Mouse (Mus musculus) left cerebral cortex, adult 8-10 months (tissue): ENCODE data around the gene Dicer1. TPM values are rescaled to one million over a fixed set of nuclear protein-coding genes. Genes with fewer than 3 reads are reported as not detected.

Experiments used
- DNase-seq, 2 experiments: peaks; one replicate each; pipeline ENCODE4 v3.0.0; 2022; ENCODE audit warnings: low spot score in 2 of 2
- total RNA-seq, 4 experiments: library from RNA; stranded (reverse); gene quantifications; 2 replicates each; pipeline ENCODE4 v1.2.4; 2022

The Dicer1 gene
- 10 to 100 TPM; 39.3 to 42.8 (median 40.4) TPM for total RNA-seq

DNA sequence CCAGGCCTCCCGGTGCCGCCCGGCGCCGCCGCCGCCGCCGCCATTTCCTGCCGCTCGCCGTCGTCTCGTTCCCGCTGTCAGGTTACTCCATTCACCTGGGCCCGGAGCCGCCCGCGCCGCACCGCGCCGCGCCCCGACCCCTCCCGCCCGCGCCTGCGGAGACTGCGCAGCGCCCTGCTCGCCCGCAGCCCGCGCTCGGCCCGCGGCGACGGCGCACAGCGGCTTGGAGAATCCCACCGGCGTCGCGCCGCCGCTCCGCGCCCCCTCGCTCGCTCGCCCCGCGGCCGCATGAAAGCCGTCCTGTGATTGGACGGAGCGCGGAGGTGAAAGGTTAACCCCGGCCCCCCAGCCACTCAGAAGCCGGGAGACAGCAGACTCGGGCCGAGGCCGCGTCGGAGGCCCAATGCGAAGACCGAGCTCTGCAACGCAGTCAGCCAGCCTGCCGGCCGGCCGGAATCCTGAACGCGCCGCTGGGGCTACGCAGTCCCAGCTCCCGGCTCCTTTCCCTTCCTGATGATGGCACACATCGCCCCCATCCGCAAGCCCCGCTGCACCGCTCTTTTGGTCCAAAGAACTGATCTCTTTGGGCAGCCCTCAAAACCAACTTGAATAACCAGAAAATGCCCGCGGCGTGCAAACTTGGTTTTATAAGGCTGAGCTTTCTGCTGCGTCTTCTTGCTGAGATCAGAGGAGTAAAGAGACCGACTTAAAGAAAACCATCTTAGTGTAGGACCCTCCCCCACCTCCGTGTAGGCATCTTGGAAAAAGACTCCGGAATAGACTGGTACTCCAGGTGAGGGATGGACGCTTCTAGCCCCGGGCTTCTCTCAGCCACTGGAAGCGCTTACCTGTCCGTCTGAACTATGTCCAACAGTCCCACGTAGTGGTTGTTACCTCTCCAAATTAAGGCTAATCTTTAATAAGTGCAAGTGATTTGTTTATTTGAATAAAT, at the start of gene Dicer1:
Dicer1 (minus strand) TSS at position 139 of the 952 bp plus-strand sequence.
- peak; percentile 94 to 99 for DNase-seq

DNA sequence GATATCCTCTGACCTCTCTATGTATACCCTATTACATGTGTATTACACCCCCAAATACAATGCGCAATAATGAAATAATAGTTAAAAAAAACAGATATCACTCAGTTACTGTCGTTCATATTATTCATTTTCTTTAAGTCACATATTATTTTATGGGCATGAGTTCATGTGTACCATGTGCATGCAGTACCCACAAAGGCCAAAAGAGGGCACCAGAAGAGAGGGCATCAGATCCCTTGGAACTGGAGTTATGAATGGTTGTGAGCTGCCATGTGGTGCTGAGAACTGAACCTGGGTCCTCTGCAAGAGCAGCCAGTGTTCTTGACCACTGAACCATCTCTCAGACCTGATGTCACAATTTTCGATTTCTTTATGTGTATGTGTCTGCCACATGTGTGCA, 47.6 kb upstream of the Dicer1 start:
- DNase-seq: no peak

DNA sequence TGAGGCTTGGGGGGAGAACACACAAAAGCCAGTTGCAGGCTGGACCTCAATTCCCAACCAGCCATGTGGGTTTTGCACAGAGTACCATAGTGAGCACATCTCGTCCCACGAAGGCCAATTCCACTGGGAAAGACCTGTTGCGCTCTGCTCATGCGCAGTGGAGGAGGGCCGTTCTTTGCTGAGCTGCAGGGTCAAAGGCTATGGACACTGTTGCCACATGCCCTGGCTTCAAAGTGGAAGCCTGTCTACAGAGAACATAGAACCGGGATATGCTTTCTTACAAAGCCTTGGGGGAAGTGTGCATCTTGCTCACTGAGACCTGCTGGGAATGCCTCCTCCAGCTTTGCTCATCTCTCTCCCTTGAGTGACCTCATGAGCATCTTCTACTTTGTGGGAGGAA, 46.2 kb upstream of the Dicer1 start:
- DNase-seq: no peak

DNA sequence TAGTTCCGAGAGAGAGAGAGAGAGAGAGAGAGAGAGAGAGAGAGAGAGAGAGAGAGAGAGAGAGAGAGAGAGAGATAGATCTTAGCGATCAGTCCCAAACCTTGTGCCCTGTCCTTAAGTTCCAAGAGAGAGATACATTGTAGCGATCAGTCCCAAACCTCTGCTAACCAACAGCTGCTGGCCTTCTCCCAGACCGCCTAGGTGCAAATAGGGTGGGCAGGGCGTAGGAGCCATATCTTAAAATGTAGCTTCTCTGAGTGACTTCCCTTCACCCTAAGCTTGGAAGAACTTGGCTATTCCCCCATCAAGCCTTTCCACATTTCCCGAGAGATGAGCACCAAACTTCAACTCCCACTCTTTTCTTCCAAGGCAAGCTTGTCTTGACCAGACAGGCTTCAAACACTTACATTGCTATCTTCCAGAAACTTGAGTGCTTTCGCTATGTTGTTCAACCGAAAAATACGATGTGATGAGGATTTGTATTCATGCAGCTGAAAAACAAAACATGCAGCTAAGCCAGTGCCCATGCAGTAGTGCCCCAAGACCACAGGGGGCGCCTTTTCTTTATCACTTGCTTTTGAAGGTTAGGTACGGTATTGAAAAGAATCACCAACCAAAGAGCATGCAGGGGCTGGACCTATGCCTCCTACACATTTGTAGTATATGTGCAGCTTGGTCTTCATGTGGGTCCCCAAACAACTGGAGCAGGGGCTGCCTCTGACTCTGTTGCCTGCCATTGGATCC, 45.1 kb upstream of the Dicer1 start:
- no peak for DNase-seq

DNA sequence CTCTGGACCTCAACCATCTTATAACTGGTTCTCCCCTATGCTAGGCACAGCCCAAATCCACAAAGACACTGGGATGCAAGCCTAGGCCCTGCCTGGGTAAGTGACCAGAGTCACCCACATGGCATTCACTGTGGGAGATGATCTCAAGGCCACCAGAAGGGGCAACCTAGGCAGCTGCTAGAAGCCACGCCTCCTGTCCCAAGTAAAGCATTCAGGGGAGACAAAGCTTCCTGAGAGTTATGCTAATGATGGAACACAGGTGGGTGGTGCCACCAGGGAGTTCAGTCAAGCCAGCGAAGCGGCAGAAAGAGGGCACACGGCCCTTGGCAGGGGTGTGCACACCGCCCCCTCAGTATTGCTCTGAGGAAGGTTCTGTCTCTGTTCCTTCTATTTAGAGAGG, 43.2 kb upstream of the Dicer1 start:
- DNase-seq: no peak

DNA sequence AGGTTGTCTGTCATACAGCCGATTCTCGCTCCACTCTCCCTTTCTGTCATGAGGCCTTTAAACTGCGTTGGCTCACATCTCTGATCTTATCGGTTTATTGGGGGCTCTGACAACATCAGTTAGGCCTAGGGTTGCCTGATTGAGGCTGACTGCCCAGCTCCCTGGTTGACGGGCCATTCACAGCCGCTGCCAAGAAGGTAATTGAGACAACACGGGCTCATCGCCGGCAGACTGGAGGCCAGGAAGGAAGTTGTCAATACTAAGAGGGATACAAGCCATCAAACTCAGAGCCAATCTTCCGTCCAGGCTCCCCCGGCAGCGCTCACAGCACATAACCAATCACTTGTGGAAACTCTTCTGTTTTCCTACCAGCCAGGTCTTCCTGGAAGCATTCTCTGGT, 41.7 kb upstream of the Dicer1 start:
- no peak for DNase-seq

DNA sequence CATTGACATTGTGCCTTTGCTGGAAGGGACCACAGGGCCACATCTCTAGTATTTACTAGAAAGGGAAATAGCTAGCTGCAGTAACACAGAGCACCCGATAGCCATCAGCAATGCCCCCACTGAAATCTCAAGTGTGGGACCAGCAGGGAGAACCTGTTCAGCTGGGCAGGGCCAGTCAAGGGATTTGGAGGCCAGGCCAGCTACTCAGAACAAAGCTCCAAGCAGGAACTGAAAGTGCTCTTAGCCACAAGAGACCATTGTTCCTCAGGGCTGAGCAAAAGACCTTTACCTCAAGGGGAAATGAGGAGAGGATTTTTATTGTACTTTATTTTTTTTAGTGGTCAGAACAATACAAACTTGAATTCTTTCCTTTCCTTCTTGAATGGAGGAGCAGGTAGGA, 25.9 kb upstream of the Dicer1 start:
- no peak for DNase-seq

DNA sequence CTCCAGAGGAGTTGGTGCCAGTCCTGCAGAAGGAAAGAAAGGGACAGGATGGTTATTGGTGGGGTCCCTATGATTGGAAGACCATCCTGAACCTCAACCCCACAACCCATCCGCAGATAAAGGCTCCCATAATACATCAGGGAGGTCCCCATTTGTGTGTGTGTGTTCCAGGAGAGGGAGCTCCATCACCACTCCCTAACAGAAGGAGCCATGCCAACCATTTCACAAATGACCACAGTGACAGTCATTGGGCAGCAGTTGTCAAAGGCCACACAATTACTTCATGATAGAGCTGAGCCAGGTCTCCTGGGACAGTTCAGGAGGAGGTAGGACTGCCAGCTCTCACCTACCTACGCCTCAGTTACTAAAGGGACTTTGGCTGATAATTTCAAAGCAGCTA, 20.2 kb upstream of the Dicer1 start:
- no peak for DNase-seq

DNA sequence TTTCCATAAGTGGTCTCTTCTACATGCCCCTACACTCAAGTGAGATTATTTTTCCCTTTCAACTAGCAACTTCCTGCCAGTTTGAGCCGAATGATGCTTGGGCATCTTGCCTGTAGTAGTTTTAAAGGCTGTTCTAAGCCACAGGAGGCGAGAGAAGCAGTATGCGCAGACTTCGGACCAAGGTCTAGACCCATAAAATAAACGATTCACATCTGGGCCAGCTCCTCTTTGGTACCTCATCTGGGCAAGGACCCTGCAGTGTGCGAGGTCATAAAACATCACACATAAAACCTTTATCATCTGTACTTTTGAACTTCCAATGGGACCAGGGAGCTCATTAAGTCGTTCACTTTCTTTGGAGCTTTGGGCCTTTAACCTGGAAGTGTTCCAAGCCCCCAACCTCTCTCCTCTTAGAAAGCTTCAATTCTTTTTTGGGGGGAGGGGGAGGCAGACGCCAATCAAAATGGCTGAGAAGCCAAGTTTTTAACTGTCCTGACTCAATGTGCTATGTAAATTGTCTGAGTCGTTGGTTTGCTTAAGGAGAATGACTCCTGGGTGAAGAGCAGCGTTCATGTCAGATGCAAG, 17.5 kb upstream of the Dicer1 start:
- no peak for DNase-seq

DNA sequence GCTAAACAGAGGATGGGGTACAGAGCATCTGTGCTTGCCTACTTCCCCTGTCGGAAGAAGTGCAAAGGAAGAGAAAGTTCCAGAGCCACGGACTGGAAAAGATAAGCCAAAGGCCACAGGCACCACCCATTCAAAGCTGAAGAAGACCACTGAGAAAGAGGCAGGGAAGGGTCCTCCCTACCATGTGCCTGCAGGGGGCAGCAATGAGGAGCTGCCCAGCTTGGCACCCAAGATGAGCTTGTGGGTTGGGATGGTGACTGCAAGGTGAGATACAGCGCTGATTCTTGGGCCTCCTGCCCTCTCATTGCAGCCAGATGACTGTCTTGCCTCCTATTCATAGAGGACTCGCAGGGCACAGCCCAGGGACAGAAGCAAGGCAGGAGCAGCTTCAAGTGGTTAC, 15.4 kb upstream of the Dicer1 start:
- no peak for DNase-seq

DNA sequence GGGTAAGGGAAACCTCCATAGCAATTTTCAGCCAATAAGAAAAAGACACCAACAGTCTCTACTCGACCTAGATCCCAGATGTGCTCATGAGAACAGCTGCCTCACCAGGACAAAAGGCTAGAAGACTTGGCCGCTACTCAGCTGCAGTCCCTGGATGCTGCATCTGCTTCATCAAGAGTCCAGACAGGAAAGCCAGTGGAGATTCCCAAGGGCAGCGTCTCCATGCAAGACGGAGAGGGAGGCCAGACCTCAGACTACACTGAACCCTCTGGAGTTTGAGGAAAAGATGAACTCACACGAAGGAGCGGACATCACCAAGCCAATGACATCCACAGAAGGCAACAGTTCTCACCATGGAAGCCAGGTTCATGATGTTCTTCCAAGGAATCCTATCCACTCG, 14.0 kb upstream of the Dicer1 start:
- no peak for DNase-seq

DNA sequence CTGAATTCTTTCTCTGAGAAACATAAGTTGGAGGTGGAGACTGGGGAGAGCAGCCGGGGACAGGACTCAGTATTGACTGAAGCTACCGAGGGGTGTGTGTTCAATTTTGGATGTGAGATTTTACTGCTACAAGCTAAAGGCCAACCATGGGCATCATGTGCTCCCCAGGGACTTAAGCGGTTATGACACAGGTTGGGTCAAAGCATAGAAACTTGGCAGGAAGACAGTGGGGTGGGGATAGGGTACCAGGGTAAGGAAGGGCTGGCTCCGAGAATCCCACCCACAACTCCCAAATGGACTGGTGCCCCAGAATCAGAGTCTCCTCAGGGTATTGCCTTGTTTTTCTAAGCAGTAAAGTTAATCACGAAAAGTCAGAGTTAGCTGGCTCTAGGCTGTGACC, 13.4 kb upstream of the Dicer1 start:
- no peak for DNase-seq

DNA sequence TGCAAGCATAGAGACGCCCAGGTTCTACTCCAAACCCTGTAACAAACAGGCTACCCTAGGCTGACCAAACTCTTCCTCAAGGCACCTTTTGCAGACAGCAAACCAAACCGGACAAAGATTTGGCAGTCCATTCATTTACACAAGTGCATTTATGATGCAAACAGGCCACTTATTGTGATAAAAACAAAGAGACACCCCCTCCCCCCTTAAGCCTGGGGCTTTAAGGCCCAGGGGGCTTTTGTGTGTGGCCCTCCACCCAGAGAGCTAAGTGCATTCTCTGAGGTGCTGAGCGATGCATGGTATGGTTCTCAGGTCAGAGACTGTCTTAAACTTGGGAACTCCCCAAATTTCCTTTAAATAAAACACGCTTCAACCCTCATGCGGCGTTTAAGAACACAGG, 12.2 kb upstream of the Dicer1 start:
- no peak for DNase-seq

DNA sequence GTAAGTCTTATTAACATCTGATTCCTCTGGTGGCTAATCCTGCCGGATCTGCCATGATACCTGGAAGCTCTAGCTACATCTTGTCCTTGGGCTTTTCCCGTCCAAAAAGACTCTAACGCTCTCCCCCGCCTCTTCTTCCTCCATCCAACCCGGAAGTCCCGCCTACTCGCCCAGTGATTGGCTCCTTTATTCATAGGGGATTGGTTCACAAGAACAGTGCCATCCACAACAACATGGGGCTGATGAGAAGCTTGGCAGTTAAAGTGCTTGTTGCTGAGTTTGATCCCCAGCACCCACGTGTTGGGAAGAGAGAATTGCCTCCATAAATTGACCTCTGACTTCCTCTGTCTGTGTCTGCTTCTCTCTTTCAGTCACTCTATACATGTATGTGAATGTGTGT, 9.7 kb upstream of the Dicer1 start:
- DNase-seq: no peak

DNA sequence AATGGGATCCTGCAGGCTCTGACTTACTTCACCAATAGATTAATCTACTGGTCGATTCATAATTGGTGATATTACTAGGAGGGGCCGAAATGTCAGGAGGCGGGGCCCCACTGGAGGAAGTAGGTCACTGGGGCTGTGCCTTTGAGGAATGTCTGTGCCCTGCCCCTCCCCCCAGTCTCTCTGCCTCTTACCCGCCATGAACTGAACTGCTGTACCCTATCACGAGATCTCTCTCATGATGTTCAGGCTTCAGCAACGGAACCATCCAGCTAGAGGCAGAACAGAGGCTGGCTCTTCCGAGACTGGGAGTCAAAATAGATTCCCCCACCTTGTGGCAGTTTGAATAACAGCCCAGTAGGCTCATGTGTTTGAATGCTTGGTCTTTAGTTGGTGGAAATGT, 6.3 kb upstream of the Dicer1 start:
- DNase-seq: no peak

DNA sequence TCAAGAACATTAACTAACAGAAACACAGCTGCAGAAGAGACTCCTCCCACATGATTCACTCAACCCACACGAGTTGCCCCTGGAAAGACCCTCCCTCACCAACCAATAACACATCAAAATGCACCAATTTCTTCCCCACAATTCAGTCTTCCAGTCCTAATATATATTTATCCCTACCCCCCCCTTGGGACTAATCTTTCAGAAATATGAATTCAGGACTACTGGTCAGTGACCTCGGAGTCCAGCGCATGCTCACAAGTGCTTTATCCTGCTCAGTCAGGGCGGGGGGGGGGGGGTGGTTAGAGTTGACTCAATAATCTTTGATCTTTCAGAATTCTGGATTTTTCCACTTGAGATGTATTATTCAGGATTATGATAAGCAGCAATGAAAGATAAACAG, 1.9 kb upstream of the Dicer1 start:
- DNase-seq: no peak

DNA sequence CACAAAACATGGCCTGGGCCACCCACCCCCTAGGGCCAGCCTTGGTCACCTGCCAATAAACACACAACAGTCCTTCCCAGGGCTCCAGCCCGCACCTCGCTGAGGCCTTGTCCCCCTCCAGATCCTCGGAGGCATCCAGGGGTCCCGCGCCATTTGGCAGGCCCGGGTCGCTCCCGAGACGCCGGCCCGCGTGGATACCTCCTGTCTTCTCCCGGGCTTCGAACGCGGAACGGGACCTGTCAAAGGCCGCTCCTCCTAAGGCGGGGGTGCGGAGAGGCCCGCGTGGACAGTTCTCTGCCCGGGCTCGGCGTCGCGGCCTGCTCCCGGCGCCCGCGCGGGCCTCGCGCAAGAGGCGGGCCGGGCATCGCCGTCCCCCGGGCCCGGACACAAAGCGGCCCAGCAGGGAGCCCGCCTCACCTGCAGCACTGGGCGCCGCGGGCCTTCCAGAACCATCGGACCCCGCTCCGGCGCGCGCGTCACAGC, 380 bp downstream of the Dicer1 start:
- DNase-seq: peak in 1 of 2 experiments; percentile 23

DNA sequence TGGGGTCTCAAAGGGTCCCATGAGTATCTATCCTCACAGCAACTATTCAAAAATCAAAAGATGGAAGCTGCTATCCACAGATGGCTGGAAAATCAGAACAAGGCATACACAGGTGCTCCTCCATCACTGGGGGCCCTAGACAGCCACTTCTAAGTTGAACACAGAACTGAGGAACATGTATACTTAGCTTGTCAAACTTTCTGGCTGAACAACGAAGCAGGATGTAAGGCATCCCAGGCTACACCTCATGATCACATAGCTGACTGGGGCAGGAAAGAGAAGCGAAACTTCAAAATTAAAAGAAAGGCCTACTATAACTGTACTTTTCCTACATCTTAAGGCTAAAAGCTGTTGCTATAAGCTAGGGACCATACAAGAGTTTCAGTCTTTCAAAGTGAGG, 2.8 kb downstream of the Dicer1 start:
- DNase-seq: no peak

DNA sequence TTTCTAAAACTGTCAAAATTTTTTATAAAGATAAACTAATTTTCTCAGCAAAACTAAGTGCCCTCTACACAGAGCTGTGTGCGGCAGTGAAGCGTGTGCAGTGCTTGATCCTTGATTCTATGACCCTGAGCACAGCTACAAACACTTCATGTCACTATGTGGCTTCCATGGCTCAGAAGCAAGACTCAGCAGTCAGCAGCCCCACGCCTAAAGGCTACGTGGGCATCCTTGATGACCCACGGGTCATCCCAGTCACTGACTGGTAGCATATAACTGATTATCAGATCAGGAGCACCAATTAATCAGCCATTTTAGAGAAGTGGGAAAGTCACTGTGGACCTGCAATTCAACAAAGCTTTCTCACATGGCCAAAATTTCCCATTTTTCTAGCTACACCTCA, 4.5 kb downstream of the Dicer1 start:
- no peak for DNase-seq

DNA sequence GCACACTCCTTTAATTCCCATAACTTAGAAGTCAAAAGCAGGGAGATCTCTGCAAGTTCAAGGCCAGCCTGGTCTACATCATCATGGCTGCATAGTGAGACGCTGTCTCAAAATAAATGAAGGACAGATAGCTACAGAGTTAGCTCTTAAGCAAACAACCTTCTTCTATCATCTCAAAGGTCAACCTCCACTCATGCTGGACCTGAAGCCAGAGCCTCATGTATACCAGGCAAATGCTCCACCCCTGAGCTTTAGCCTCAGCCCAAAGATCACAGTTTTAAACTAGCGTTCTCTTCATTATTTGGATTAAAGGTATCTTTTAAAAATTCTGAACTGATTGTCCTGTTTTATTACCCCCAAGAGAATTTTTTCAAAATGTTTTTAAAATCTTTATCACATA, 5.2 kb downstream of the Dicer1 start:
- DNase-seq: no peak

DNA sequence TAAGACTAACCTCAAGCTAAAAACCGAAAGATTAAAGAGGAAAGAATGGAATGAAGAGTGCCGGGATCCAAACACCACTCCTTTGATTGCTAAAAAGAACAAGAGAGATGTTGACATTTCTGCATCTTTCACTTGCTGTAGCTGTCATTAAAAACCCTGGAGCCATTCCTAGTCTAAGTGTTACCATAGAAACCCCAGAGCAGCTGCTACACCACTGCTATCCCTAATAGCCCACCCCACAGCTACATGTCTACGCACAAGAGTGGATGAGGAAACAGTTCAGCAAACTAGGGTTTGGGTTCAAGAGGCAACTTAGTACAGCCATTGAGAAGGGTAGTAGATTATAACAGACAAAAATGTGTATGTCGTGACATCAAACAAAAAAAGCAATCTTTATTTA, 8.1 kb downstream of the Dicer1 start:
- DNase-seq: no peak

DNA sequence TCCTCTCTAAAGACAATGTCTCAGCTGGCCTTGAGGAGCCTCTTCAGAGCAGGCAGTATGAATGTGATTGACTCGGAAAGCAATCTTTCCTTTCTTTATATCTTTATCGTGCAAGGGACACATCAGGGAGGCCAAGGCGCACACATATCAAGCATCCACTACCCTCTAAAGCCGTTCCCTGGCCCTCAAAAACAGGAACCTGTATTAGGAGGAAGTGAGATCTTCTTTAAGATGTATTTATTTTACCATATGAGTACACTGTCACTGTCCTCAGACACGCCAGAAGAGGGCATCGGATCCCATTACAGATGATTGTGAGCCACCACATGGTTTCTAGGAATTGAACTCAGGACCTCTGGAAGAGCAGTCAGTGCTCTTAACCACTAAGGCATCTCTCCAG, 9.5 kb downstream of the Dicer1 start:
- no peak for DNase-seq
